Mouse (Mus musculus) liver, embryonic 13.5 days (tissue): ENCODE results near the gene Nop56. TPM values are rescaled to one million over a fixed set of nuclear protein-coding genes. Genes with fewer than 3 reads are reported as not detected.

Experiments
- ATAC-seq: fragments of 200-750 bp; cut with Nextera tagmentation; 2 replicates; pipeline ENCODE4 v1.8.0; 2017; ENCODE audit warnings: low read depth, mild to moderate bottlenecking, moderate number of reproducible peaks, moderate library complexity
- DNase-seq: peaks from one replicate; pipeline ENCODE4 v3.0.0; 2022
- H3K27ac ChIP-seq: fragments of 300-500 bp; sonication (generic); 2 replicates; pipeline ENCODE4 v1.5.1; 2015; ENCODE audit warnings: moderate library complexity, mild to moderate bottlenecking, inconsistent platforms
- H3K27me3 ChIP-seq: fragments of 300-500 bp; sonication (generic); 2 replicates; pipeline ENCODE4 v1.6.1; 2015; ENCODE audit warnings: mild to moderate bottlenecking, inconsistent platforms
- H3K36me3 ChIP-seq: fragments of 300-500 bp; sonication (generic); 2 replicates; pipeline ENCODE4 v1.6.1; 2015; ENCODE audit warnings: mild to moderate bottlenecking, inconsistent platforms
- H3K4me1 ChIP-seq: fragments of 300-500 bp; sonication (generic); replicated peaks from 2 replicates; pipeline ENCODE4 v1.6.1; 2015; ENCODE audit warnings: inconsistent platforms
- H3K4me2 ChIP-seq: fragments of 300-500 bp; sonication (generic); 2 replicates; pipeline ENCODE4 v1.6.1; 2015; ENCODE audit warnings: inconsistent platforms, mild to moderate bottlenecking, moderate library complexity
- H3K4me3 ChIP-seq: fragments of 300-500 bp; sonication (generic); replicated peaks from 2 replicates; pipeline ENCODE4 v1.5.1; 2015; ENCODE audit warnings: mild to moderate bottlenecking, inconsistent platforms
- H3K9ac ChIP-seq: fragments of 300-500 bp; sonication (generic); 2 replicates; pipeline ENCODE4 v1.6.1; 2015; ENCODE audit warnings: mild to moderate bottlenecking, inconsistent platforms
- H3K9me3 ChIP-seq: fragments of 300-500 bp; sonication (generic); replicated peaks from 2 replicates; pipeline ENCODE4 v1.6.1; 2016; ENCODE audit warnings: inconsistent platforms
- WGBS: fragments of 180-500 bp; shearing (Covaris S2); methylation state at CpG from one replicate; pipeline ENCODE4 v1.1.7; 2015; ENCODE audit not compliant: insufficient replicate concordance; 5-methylcytosine and 5-hydroxymethylcytosine counted together
- polyA plus RNA-seq: library from polyadenylated mRNA; unstranded; fragments of >200 nt; fragmentation: Nextera tagmentation; extraction: Ambion mirVana; gene quantifications from 2 replicates; pipeline ENCODE4 v1.2.1, GENCODE M21; 2015

Nop56 gene
- polyA plus RNA-seq, 1 experiment from 2014 or later, result 271 TPM

DNA sequence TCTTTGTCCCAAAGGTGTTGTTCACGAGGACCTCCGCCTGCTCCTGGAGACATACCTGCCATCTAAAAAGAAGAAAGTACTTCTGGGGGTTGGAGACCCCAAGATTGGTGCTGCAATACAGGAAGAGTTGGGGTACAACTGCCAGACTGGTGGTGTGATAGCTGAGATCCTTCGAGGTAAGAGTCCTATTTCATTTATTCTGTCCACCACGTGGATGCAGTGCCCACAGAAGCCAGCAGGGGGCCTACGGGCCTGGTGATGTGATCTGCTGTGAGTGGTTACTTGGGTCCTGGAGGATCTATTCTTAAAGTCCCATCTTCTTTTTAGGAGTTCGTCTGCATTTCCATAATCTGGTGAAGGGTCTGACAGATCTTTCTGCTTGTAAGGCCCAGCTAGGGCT is 1.4 kb downstream of the Nop56 start:
- ATAC-seq, result no peak
- peaks cover 56% of the 10 kb centered on the region for H3K36me3 ChIP-seq
- H3K4me2 ChIP-seq, result peak overlapping the region; percentile 92
- peaks cover 63% of the 10 kb centered on the region for H3K4me1 ChIP-seq
- peak overlapping the region; percentile 89 for H3K27ac ChIP-seq
- whole genome bisulfite sequencing, result 19% methylated on average over 6 of the region's 6 CpGs
- no peaks in the 10 kb centered on the region for H3K9me3 ChIP-seq
- H3K27me3 ChIP-seq, result no peaks in the 10 kb centered on the region
- DNase-seq, result peak; percentile 76
- H3K4me3 ChIP-seq, result peak overlapping the region; percentile 93
- peak overlapping the region; percentile 98 for H3K9ac ChIP-seq

- H3K9me3 ChIP-seq, result no peaks in the 10 kb centered on the region
- ATAC-seq (peak; percentile 4), DNase-seq (no peak)
- no peak overlapping the region for H3K4me3 ChIP-seq
- WGBS, result 21% methylated on average over 8 of the region's 8 CpGs
- H3K4me2 ChIP-seq, result no peak overlapping the region
- H3K4me1 ChIP-seq, result peaks cover 73% of the 10 kb centered on the region
- H3K36me3 ChIP-seq, result peaks cover 77% of the 10 kb centered on the region
- peak overlapping the region; percentile 24; the same call in 1 of the 2 replicates for H3K27ac ChIP-seq
- no peak overlapping the region for H3K9ac ChIP-seq
- no peaks in the 10 kb centered on the region for H3K27me3 ChIP-seq
Observed at GRCm38 (mm10) chr2:130279600-130280091, 5.4 kb downstream of the Nop56 start.

DNA sequence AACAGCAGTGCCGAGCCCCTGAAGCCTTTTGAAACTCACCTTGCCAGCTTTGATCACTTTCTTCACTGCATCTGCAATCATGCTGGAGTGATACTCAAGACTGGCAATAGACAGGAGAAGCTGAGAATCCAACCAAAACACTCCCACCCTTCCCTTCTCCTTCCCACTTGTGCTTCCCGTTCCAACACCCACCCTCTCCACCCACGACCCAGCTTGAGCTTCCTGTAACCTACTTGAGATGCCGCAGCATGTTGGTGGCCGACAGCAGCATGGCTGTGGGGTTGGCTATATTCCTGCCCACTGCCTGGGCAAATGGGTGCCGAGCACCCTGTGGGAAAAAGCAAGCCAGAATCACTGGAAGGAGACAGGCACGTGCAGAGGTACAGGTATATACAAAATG is 6.0 kb downstream of the Nop56 start:
- Histone ChIP-seq H3K4me3 (no peak overlapping the region), H3K9me3 (no peaks in the 10 kb centered on the region), H3K9ac (no peak overlapping the region), H3K4me1 (peaks cover 74% of the 10 kb centered on the region), H3K36me3 (peaks cover 73% of the 10 kb centered on the region), H3K27ac (peak overlapping the region; percentile 24; the same call in 1 of the 2 replicates), H3K4me2 (no peak overlapping the region), H3K27me3 (no peaks in the 10 kb centered on the region)
- ATAC-seq (no peak), DNase-seq (no peak)
- WGBS, result 54% methylated on average over 7 of the region's 7 CpGs

DNA sequence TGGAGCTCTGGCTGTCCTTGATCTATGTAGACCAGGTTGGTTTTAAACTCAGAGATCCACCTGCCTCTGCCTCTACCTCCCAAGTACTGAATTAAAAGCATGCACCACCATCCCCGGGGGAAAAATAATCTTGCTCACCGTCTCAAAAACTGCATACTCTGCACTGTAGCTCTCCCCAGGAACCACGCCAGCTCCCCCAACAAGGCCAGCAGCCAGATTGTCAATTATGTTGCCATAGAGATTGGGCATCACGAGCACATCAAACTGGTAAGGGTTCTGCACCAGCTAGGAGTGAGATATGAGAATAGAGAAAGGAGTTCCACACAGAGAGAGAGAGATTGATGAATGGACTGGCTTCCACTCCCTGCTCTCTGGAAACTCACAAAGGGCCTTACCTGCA is 6.6 kb downstream of the Nop56 start:
- Histone ChIP-seq H3K9ac (no peak overlapping the region), H3K27ac (no peak overlapping the region), H3K4me2 (no peak overlapping the region), H3K27me3 (no peaks in the 10 kb centered on the region), H3K9me3 (no peaks in the 10 kb centered on the region), H3K4me3 (no peak overlapping the region), H3K36me3 (peaks cover 67% of the 10 kb centered on the region), H3K4me1 (peaks cover 73% of the 10 kb centered on the region)
- DNase-seq, result no peak
- WGBS, result 62% methylated on average over 4 of the region's 4 CpGs
- no peak for ATAC-seq

DNA sequence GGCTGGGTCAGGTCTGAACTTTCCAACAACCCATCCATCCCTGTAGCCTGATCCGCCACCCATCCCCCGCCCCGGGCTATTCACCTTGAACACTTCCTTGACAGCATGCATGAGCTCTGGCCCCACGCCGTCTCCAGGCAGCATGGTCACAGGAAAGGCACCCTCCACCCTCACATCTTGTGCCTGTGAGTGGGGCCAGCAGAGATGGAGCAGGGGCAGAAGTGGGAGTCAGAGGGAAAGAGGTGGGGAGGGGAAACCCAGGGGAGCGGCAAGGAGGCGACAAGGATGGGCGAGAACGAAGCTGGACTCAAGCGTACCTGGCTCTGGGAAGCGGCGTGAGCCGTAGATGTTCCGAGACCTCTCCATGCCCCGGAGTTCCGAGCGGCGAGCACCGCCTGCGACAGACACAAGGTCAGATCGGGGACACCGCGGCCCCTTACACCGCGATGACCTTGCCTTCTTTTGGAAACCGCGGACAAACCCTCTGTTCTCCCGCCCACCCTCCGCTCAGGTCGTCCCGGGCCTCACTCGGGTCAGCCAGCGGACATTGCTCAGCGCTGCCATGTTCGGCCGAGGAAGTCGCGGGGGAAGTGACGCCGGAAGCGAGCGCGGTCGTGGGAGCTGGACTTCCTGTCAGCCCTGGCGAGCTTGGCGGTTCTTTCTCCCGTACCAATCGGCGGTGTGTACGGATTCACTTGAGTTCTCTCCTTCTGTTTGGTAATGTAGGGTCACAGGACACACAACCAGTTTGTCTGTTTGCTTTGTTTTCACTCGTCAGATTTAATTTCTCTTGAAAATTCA is 9.8 kb downstream of the Nop56 start, which contains the start of gene Idh3b:
Idh3b (minus strand) TSS at position 694 of the 801 bp plus-strand sequence.
- peak within 1 kb of the TSS; percentile 86 for H3K4me2 ChIP-seq
- no peaks in the 10 kb centered on the region for H3K27me3 ChIP-seq
- no peaks in the 10 kb centered on the region for H3K9me3 ChIP-seq
- peak within 1 kb of the TSS; percentile 92 for H3K4me3 ChIP-seq
- H3K36me3 ChIP-seq, result peaks cover 37% of the 10 kb centered on the region
- peaks cover 45% of the 10 kb centered on the region for H3K4me1 ChIP-seq
- WGBS, result 1% methylated on average over 51 of the region's 51 CpGs
- peak within 1 kb of the TSS; percentile 92 for H3K9ac ChIP-seq
- H3K27ac ChIP-seq, result peak within 1 kb of the TSS; percentile 77
- ATAC-seq (peak; percentile 83), DNase-seq (peak; percentile 74)

- Histone ChIP-seq H3K27me3 (peaks cover 32% of the 10 kb centered on the region), H3K9ac (no peak overlapping the region), H3K9me3 (no peaks in the 10 kb centered on the region), H3K4me3 (no peak overlapping the region), H3K27ac (no peak overlapping the region), H3K4me2 (no peak overlapping the region), H3K36me3 (no peaks in the 10 kb centered on the region), H3K4me1 (peaks cover 14% of the 10 kb centered on the region)
- WGBS, result 52% methylated on average over 4 of the region's 4 CpGs
- ATAC-seq (no peak), DNase-seq (no peak)
Observed at GRCm38 (mm10) chr2:130289086-130289485, 14.9 kb downstream of the Nop56 start.

DNA sequence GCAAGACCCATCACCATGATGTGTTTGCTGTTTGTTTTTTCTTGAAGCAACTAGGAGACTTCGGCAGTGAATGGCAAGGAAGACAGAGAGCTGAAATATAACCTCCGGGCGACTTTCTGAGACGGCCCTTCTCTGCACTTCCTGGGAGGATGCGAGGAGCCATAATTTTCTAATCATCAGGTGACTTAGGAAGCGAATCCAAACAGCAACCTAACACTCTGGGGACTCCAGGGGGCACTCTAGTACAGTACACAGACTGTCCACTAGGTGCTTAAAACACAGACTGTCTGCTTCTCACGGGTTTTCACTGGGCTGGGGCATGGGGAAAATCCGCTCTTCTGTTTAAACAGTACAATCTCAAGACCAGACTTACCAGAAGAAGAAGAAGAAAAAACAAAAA is 17.2 kb downstream of the Nop56 start:
- Histone ChIP-seq H3K4me1 (peaks cover 10% of the 10 kb centered on the region; the same call in 1 of the 2 replicates), H3K9me3 (no peaks in the 10 kb centered on the region), H3K4me2 (no peak overlapping the region), H3K27me3 (peaks cover 56% of the 10 kb centered on the region), H3K27ac (no peak overlapping the region), H3K9ac (no peak overlapping the region), H3K36me3 (no peaks in the 10 kb centered on the region), H3K4me3 (no peak overlapping the region)
- ATAC-seq (0 out of 2 replicates have a peak, but pooled peaks have one; percentile 17), DNase-seq (no peak)
- 13% methylated on average over 8 of the region's 8 CpGs for WGBS

GRCm38 (mm10) chr2:130293009-130293408 is 18.8 kb downstream of the Nop56 start:
- Histone ChIP-seq H3K9ac (no peak overlapping the region), H3K9me3 (no peaks in the 10 kb centered on the region), H3K4me2 (no peak overlapping the region), H3K4me1 (peaks cover 10% of the 10 kb centered on the region; the same call in 1 of the 2 replicates), H3K36me3 (no peaks in the 10 kb centered on the region), H3K27me3 (peaks cover 72% of the 10 kb centered on the region), H3K27ac (no peak overlapping the region), H3K4me3 (no peak overlapping the region)
- 21% methylated on average over 3 of the region's 3 CpGs for WGBS
- DNase-seq, result no peak
- no peak for ATAC-seq

- 3% methylated on average over 4 of the region's 4 CpGs for whole genome bisulfite sequencing
- DNase-seq (no peak), ATAC-seq (peak; percentile 41; the same call in 1 of the 2 replicates)
- H3K27ac ChIP-seq, result no peak overlapping the region
- H3K36me3 ChIP-seq, result no peaks in the 10 kb centered on the region
- H3K4me2 ChIP-seq, result no peak overlapping the region
- H3K9me3 ChIP-seq, result no peaks in the 10 kb centered on the region
- peaks cover 76% of the 10 kb centered on the region for H3K27me3 ChIP-seq
- H3K4me3 ChIP-seq, result no peak overlapping the region
- peaks cover 10% of the 10 kb centered on the region; the same call in 1 of the 2 replicates for H3K4me1 ChIP-seq
- H3K9ac ChIP-seq, result no peak overlapping the region
Observed at GRCm38 (mm10) chr2:130293486-130293885, 19.3 kb downstream of the Nop56 start.

GRCm38 (mm10) chr2:130294218-130294935 is 20.1 kb downstream of the Nop56 start:
- Histone ChIP-seq H3K9ac (no peak overlapping the region; the same call in 1 of the 2 replicates), H3K27ac (no peak overlapping the region), H3K36me3 (no peaks in the 10 kb centered on the region), H3K27me3 (peaks cover 85% of the 10 kb centered on the region), H3K9me3 (no peaks in the 10 kb centered on the region), H3K4me1 (peaks cover 10% of the 10 kb centered on the region; the same call in 1 of the 2 replicates), H3K4me2 (peak overlapping the region; percentile 68), H3K4me3 (peak overlapping the region; percentile 59)
- ATAC-seq (no peak), DNase-seq (no peak)
- WGBS, result 7% methylated on average over 20 of the region's 20 CpGs

GRCm38 (mm10) chr2:130294936-130295277 is 20.7 kb downstream of the Nop56 start, which contains the start of gene Ebf4:
TSS of gene Ebf4 (plus strand) at chr2:130295169.
- Histone ChIP-seq H3K36me3 (no peaks in the 10 kb centered on the region), H3K4me3 (peak within 1 kb of the TSS; percentile 59), H3K9me3 (no peaks in the 10 kb centered on the region), H3K27ac (no peak within 1 kb of the TSS), H3K27me3 (peaks cover 91% of the 10 kb centered on the region), H3K4me2 (peak within 1 kb of the TSS; percentile 68), H3K9ac (peak within 1 kb of the TSS; percentile 33; the same call in 1 of the 2 replicates), H3K4me1 (peaks cover 10% of the 10 kb centered on the region; the same call in 1 of the 2 replicates)
- no peak for DNase-seq
- under 1% methylated on average over 36 of the region's 39 CpGs for WGBS
- no peak for ATAC-seq
